Mouse (Mus musculus): ENCODE data around the gene Mllt11.

The Mllt11 gene

GRCm38 (mm10) chr3:95169996-95170395 is 62.0 kb downstream of the Mllt11 start:
- no peak for DNase-seq

Data from cerebellum, postnatal 25 days (tissue).